Comparison of ENCODE assay signal across 25 mouse cellular contexts in the genomic region with DNA sequence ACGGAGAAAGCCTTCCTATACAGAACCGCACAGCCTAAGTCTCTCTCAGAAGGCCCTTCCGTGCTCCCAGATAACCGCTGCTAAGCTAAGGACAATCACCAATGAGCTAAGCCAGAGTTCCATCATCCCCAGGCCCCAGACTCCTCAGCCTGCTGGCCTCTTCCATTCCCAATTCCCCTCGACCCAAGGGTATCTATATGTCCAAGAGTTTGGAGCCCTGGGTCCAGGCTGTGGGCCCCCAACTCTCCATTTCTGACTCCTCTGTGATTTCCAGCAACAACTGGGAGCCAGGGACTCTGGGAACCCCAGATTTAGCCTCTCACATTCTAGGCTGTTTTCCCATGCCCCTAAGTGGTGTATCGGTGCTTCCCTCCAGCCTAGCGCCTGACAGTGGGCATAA.
"Had no signal": no experiment of that assay in that cellular context is flagged by ENCODE, and none has a peak within 500 bp of the region (broad histone marks: within the 10 kb centered on the region; RNA-seq: fewer than 3 reads in every experiment).

No protein-coding gene starts in this region.

- H3K9me3 ChIP-seq: heart, embryonic 12.5 days; hindbrain, embryonic 10.5 days; hindbrain, embryonic 12.5 days; hindbrain, embryonic 15.5 days; kidney, embryonic 15.5 days; limb, embryonic 12.5 days; liver, embryonic 13.5 days; liver, embryonic 15.5 days had no signal

- H3K27ac ChIP-seq: heart, adult 2 months; hindbrain, embryonic 10.5 days; hindbrain, embryonic 12.5 days; hindbrain, embryonic 15.5 days; hindbrain, postnatal 0 days; kidney, embryonic 15.5 days; kidney, postnatal 0 days; limb, embryonic 12.5 days; liver, embryonic 13.5 days; liver, embryonic 15.5 days had no signal

- H3K36me3 ChIP-seq: heart, embryonic 12.5 days; hindbrain, embryonic 10.5 days; hindbrain, embryonic 12.5 days; hindbrain, embryonic 15.5 days; kidney, embryonic 15.5 days; limb, embryonic 12.5 days; liver, embryonic 13.5 days; liver, embryonic 15.5 days had no signal

- H3K4me3 ChIP-seq: heart, adult 2 months; heart, embryonic 12.5 days; hindbrain, embryonic 10.5 days; hindbrain, embryonic 12.5 days; hindbrain, embryonic 15.5 days; kidney, embryonic 15.5 days; limb, embryonic 12.5 days; liver, embryonic 13.5 days; liver, embryonic 15.5 days had no signal

- DNase-seq: gastrocnemius, postnatal 10 days; gastrocnemius, postnatal 25 days; heart, adult 2 months; heart, postnatal 10 days; heart, postnatal 4 days; kidney, adult 11 months; kidney, adult 2 months; kidney, adult 9 months; kidney, postnatal 14 days; kidney, postnatal 36 days; layer of hippocampus, adult 9-11 months; layer of hippocampus, postnatal 36 days; left cerebral cortex, postnatal 4 days; liver; liver, embryonic 13.5 days had no signal

- H3K9ac ChIP-seq: heart, embryonic 12.5 days; hindbrain, embryonic 12.5 days; hindbrain, embryonic 15.5 days; kidney, embryonic 15.5 days; limb, embryonic 12.5 days; liver, embryonic 13.5 days; liver, embryonic 15.5 days had no signal

- H3K27me3 ChIP-seq: heart, embryonic 12.5 days; hindbrain, embryonic 12.5 days; hindbrain, embryonic 15.5 days; kidney, embryonic 15.5 days; limb, embryonic 12.5 days; liver, embryonic 13.5 days; liver, embryonic 15.5 days had no signal

- H3K4me1 ChIP-seq: hindbrain, embryonic 12.5 days; hindbrain, embryonic 15.5 days had no signal

- ATAC-seq: hindbrain, postnatal 0 days had no signal

- H3K4me2 ChIP-seq: heart, embryonic 12.5 days; hindbrain, embryonic 12.5 days; hindbrain, embryonic 15.5 days; kidney, embryonic 15.5 days; limb, embryonic 12.5 days; liver, embryonic 11.5 days; liver, embryonic 13.5 days; liver, embryonic 15.5 days had no signal
